Mouse (Mus musculus) bone marrow, adult 2 months (tissue): Measurements from ENCODE around the gene Sdk2.

Experiments used
- CTCF ChIP-seq: fragments of 200-500 bp; IDR thresholded peaks from 2 replicates; pipeline ENCODE4 v1.5.1; 2011; ENCODE audit warnings: low read length, control low read depth; ENCODE audit not compliant: control insufficient read depth, insufficient read depth
- POLR2A ChIP-seq: fragments of 200-500 bp; IDR thresholded peaks from 2 replicates; pipeline ENCODE4 v1.6.1; 2011; ENCODE audit warnings: low read depth, mild to moderate bottlenecking, control low read depth, low read length, borderline replicate concordance; ENCODE audit not compliant: control insufficient read depth

DNA sequence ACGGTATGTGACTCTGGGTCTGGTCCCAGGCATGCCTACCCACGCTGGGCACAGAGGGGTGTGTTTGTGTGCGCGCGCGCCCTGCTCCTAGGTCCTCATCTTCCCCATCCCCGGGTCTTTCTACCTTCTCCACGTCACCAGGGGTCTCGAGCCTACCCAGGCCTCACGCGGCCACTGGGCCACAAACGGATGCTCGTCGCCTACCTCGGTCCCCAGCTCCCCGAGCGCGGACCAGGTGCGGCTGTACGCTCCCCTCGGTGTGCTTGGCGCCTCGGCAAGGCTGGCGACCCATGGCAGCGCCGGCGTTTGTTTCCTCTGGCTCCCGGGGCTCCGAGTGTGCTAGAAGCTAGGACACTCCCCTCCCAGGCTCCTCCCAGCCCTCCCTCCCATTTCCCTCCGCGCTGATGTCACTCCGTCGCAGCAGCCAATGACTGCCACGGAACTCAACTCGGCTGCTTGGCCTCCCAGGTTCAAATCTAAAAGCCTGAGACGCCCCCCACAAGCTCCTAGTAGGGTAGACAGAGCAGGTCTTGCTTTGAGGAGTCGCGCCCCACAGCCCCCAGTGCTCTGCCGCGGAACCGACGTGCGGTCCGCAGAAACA, 315.3 kb downstream of the Sdk2 start, which contains the start of gene Cdc42ep4:
- peak; percentile 93 for TF ChIP-seq POLR2A
- no peak for TF ChIP-seq CTCF
